Mouse (Mus musculus) embryonic facial prominence, embryonic 13.5 days (tissue): ENCODE measurements around the gene Cbx4. TPM values are rescaled to one million over a fixed set of nuclear protein-coding genes. Genes with fewer than 3 reads are reported as not detected.
"Not testable (repeated sequence)": the region's sequence is repeated elsewhere in the genome, so short reads cannot be mapped to it uniquely, and the experiment has no call there.

ENCODE experiments used
- ATAC-seq: fragments of 200-750 bp; cut with Nextera tagmentation; 2 replicates; pipeline ENCODE4 v1.8.0; 2017; ENCODE audit warnings: low read depth; ENCODE audit not compliant: insufficient number of reproducible peaks, insufficient read depth, low FRiP score, low TSS enrichment
- H3K27ac ChIP-seq: fragments of 300-500 bp; sonication (generic); 2 replicates; pipeline ENCODE4 v1.5.1; 2015; ENCODE audit warnings: moderate library complexity, mild to moderate bottlenecking, inconsistent platforms
- H3K27me3 ChIP-seq: fragments of 300-500 bp; sonication (generic); 2 replicates; pipeline ENCODE4 v1.6.1; 2015; ENCODE audit warnings: mild to moderate bottlenecking, inconsistent platforms
- H3K36me3 ChIP-seq: fragments of 300-500 bp; sonication (generic); 2 replicates; pipeline ENCODE4 v1.6.1; 2015; ENCODE audit warnings: mild to moderate bottlenecking, inconsistent platforms
- H3K4me1 ChIP-seq: fragments of 300-500 bp; sonication (generic); 2 replicates; pipeline ENCODE4 v1.6.1; 2015; ENCODE audit warnings: inconsistent platforms
- H3K4me2 ChIP-seq: fragments of 300-500 bp; sonication (generic); 2 replicates; pipeline ENCODE4 v1.6.1; 2015; ENCODE audit warnings: moderate library complexity, mild to moderate bottlenecking, inconsistent platforms
- H3K4me3 ChIP-seq: fragments of 300-500 bp; sonication (generic); 2 replicates; pipeline ENCODE4 v1.5.1; 2015; ENCODE audit warnings: mild to moderate bottlenecking, inconsistent platforms
- H3K9ac ChIP-seq: fragments of 300-500 bp; sonication (generic); 2 replicates; pipeline ENCODE4 v1.6.1; 2015; ENCODE audit warnings: mild to moderate bottlenecking, inconsistent platforms
- H3K9me3 ChIP-seq: fragments of 300-500 bp; sonication (generic); 2 replicates; pipeline ENCODE4 v1.6.1; 2016; ENCODE audit warnings: inconsistent platforms
- WGBS: fragments of 180-500 bp; shearing (Covaris S2); methylation state at CpG from one replicate; pipeline ENCODE4 v1.1.7; 2015; ENCODE audit warnings: mixed read lengths; 5-methylcytosine and 5-hydroxymethylcytosine counted together
- polyA plus RNA-seq: library from polyadenylated mRNA; unstranded; fragments of >200 nt; fragmentation: Nextera tagmentation; extraction: Ambion mirVana; gene quantifications from 2 replicates; pipeline ENCODE4 v1.2.1, GENCODE M21; 2015

Gene Cbx4
- polyA plus RNA-seq, 1 experiment from 2014 or later, result 14.4 TPM

DNA sequence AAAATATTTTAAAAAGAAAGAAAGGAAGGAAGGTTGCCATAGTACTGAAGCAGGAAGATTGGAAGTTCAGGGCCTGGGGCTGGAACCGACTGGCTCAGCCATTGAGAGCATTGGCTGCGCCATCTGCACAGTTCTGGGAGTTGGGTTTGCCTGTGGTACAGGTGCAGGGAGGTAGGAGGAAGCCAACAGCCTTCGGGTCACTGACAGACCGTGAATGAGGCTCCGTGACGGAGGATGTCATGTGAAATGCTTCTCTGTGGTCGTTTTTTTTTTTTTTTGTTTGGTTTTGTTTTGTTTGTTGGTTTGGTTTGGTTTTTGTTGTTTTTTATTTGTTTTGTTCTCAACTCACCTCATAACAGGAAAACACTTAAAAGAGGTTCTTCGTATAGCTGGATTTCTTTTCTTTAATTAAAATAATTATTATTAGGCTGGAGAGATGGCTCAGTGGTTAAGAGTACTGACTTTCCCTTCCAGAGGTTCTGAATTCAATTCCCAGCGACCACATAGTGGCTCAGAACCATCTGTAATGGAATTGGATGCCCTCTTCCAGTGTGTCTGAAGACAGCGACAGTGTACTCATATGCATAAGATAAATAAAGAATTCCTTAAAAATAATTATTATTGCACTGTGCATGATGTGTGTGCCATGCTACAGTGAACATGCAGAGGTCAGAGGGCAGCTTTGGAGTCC lies 22.7 kb upstream of the Cbx4 start:
- H3K27ac ChIP-seq, result no peak overlapping the region
- H3K36me3 ChIP-seq, result no peaks in the 10 kb centered on the region
- no peak overlapping the region for H3K9ac ChIP-seq
- H3K4me1 ChIP-seq, result peaks cover 14% of the 10 kb centered on the region
- no peak overlapping the region for H3K4me2 ChIP-seq
- no peak overlapping the region for H3K4me3 ChIP-seq
- 0 out of 2 replicates have a peak, but pooled peaks cover 4% of the 10 kb centered on the region for H3K9me3 ChIP-seq
- 75% methylated on average over 10 of the region's 10 CpGs for WGBS
- no peak for ATAC-seq
- H3K27me3 ChIP-seq, result peaks cover 3% of the 10 kb centered on the region; the same call in 1 of the 2 replicates

DNA sequence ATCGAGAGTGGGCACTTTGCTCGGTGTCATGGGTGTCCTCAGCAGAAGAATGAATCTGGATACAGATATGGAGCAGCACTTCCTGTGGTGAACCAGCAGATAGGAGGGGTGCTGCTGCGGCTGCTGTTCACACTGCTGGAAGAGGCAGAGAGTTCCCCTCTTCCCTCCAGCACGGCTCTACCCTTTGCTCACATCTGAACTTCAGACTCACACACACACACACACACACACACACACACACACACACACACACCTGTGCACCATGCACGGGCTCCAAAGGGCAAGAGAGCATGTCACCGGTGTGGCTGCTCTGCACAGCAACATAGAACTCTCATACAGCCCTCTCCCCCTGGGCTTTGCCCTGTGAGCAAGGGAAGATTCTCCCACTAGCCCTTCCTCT lies 20.3 kb upstream of the Cbx4 start:
- Histone ChIP-seq H3K36me3 (no peaks in the 10 kb centered on the region), H3K27me3 (peaks cover 3% of the 10 kb centered on the region; the same call in 1 of the 2 replicates), H3K4me2 (no peak overlapping the region; the same call in 1 of the 2 replicates), H3K4me1 (peaks cover 14% of the 10 kb centered on the region), H3K27ac (no peak overlapping the region), H3K4me3 (no peak overlapping the region), H3K9ac (no peak overlapping the region), H3K9me3 (0 out of 2 replicates have a peak, but pooled peaks cover 4% of the 10 kb centered on the region)
- 42% methylated on average over 6 of the region's 6 CpGs for WGBS
- ATAC-seq, result no peak

DNA sequence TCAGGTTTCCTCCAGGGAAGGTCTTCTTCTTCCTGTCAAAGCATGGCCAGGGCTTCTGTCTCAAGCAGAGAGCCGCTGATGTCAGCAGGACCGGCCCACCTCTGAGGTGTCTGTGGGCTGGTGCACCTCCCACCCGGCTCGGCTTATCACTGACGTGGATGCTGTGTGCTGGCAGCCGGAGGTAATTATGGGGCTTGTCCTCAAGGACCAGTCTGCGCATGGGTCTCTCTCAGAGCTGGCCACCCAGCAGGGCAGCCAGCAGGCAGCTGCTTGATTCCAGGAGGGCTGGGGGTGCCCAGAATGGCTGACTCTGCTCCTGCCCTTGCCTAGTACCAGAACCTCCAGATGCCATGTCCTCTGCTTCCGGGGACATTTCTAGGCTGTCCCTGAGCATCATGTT lies 19.7 kb upstream of the Cbx4 start:
- Histone ChIP-seq H3K4me1 (peaks cover 14% of the 10 kb centered on the region), H3K27me3 (peaks cover 3% of the 10 kb centered on the region; the same call in 1 of the 2 replicates), H3K9me3 (0 out of 2 replicates have a peak, but pooled peaks cover 4% of the 10 kb centered on the region), H3K27ac (0 out of 2 replicates have a peak overlapping the region, but pooled peaks have one; percentile 11), H3K9ac (0 out of 2 replicates have a peak overlapping the region, but pooled peaks have one; percentile 17), H3K36me3 (no peaks in the 10 kb centered on the region), H3K4me2 (peak overlapping the region; percentile 31), H3K4me3 (no peak overlapping the region)
- 30% methylated on average over 8 of the region's 8 CpGs for WGBS
- no peak for ATAC-seq

DNA sequence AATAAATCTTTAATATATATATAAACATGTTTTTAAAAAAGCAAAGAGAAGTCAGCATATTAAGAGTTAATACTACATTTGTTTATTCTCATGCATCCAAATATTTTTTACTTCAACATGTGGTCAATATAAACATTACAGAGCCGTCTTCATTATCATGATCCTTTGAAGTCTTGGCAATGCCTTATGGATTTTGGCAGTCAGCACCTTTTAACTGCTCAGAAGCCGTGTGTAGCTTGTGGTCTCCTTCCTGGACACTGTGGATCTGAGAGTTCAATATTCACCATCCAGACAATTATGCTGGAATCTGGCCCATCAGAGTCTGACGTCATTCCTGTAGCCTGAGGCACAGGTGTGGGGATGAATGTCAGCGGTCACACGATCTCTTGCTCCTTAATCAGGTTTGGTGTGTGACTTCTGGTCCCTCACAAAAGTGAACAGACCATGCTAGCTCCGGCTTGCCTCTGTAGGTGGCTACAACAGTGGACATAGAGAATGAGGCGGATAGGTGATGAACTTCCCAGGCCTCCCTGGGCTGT lies 19.1 kb upstream of the Cbx4 start:
- ATAC-seq, result no peak
- Histone ChIP-seq H3K9ac (no peak overlapping the region), H3K4me1 (peaks cover 14% of the 10 kb centered on the region), H3K36me3 (no peaks in the 10 kb centered on the region), H3K4me3 (no peak overlapping the region), H3K4me2 (no peak overlapping the region), H3K27ac (no peak overlapping the region), H3K27me3 (peaks cover 3% of the 10 kb centered on the region; the same call in 1 of the 2 replicates), H3K9me3 (no peaks in the 10 kb centered on the region)
- 41% methylated on average over 7 of the region's 7 CpGs for WGBS

DNA sequence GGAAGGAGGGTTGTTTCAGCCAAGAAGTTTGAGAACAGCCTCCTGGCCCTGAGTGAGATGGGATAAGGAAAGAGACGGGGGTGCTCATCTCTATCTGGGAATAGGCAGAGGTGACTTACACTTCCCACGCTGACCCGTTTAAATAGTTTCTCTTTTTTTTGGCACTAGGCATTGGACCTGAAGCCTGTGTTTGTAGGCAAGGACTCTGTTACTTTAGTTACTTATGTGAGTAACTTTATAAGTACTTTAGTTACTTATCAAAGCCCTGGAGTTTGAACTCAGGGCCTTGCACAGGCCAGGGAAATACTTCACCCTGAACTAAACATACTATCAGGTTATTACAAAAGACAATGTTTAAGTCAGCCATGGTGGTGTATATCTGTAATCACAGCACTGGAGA lies 18.0 kb upstream of the Cbx4 start:
- Histone ChIP-seq H3K9ac (no peak overlapping the region), H3K27me3 (0 out of 2 replicates have a peak, but pooled peaks cover 3% of the 10 kb centered on the region), H3K27ac (no peak overlapping the region), H3K4me2 (no peak overlapping the region), H3K36me3 (no peaks in the 10 kb centered on the region), H3K4me1 (peaks cover 14% of the 10 kb centered on the region), H3K4me3 (no peak overlapping the region), H3K9me3 (no peaks in the 10 kb centered on the region)
- ATAC-seq, result no peak
- WGBS, result 75% methylated on average over 3 of the region's 3 CpGs

DNA sequence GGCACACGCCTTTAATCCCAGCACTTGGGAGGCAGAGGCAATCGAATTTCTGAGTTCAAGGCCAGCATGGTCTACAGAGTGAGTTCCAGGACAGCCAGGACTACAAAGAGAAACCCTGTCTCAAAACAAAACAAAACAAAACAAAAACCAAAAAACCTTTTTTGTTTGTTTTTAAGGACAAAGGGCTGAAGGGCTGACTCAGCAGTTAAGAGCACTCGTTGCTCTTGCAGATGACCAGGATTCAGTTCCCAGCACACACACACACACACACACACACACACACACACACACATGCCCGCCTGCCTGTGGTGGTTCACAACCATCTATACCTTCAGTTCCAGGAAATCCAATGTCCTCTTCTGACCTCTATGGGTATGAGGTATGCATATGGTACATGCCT lies 14.3 kb upstream of the Cbx4 start:
- H3K9ac ChIP-seq, ATAC-seq, H3K4me2 ChIP-seq, H3K4me3 ChIP-seq, H3K36me3 ChIP-seq, H3K9me3 ChIP-seq, H3K4me1 ChIP-seq, H3K27me3 ChIP-seq, H3K27ac ChIP-seq: not testable (repeated sequence)
- WGBS, result 69% methylated on average over 4 of the region's 4 CpGs

DNA sequence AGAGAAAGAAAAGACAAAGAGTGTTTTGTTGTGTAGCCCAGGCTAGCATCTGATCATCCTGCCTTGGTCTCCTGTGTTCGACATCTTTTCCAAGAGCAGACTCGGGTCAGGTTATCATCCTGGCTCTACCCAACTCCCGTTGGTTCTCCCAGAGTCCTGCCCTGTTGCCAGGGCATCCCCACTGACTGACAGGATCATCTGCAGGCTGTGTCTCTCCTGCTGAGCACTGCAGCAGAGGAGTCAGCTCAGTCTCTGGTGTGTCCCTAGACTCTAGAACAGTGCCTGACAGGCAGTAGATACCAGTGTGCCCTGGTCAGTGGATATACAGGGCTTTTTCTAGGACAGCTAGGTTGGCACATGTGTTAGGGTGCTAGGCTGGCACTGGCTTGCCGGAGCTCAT lies 12.2 kb upstream of the Cbx4 start:
- Histone ChIP-seq H3K4me3 (no peak overlapping the region), H3K27ac (no peak overlapping the region), H3K36me3 (no peaks in the 10 kb centered on the region), H3K9ac (no peak overlapping the region), H3K9me3 (no peaks in the 10 kb centered on the region), H3K4me1 (no peaks in the 10 kb centered on the region), H3K27me3 (peaks cover 7% of the 10 kb centered on the region), H3K4me2 (no peak overlapping the region)
- 63% methylated on average over 4 of the region's 4 CpGs for WGBS
- no peak for ATAC-seq

DNA sequence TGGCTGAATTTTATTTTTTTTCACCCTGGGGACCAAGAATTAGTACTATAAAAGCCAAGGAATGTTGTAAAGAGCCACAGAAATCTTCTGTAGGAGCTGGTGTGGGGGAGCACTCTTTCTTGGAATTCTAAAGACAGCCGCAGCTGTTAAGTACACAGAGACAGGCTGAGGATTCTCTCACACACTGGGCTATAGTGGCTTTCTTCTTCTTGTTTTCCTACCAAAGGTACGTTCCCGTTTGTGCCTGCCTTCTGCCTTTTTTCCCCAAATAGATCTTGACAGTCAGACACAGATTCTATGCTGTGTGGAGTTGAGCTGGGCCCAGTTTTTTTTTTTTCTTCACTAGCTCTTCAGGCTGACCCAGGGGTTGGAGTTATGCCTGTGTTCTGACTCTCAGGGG lies 9.4 kb upstream of the Cbx4 start:
- WGBS, result 44% methylated on average over 3 of the region's 3 CpGs
- ATAC-seq, result no peak
- H3K4me1 ChIP-seq, result peaks cover 11% of the 10 kb centered on the region
- no peak overlapping the region for H3K4me3 ChIP-seq
- no peak overlapping the region for H3K4me2 ChIP-seq
- peaks cover 10% of the 10 kb centered on the region for H3K27me3 ChIP-seq
- H3K9ac ChIP-seq, result no peak overlapping the region
- H3K36me3 ChIP-seq, result no peaks in the 10 kb centered on the region
- H3K27ac ChIP-seq, result no peak overlapping the region
- no peaks in the 10 kb centered on the region for H3K9me3 ChIP-seq

DNA sequence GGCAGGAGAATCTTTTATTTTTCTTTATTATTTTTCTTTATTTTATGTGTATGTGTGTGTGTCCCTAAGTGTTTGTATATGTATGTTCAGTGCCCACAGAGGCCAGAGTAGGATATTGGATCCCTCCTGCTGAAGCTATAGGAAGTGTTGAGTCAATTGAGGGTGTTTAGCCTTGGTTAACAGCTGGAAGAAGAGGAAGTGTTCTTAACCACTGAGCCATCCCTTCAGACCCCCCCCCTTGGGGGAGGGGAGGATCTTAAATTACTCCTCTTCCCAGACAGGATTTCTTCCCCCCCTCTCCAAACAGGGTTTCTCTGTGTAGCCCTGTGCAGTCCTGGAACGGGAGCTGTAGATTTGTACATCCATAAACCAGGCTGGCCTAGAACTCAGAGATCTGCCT lies 7.3 kb upstream of the Cbx4 start:
- no peak overlapping the region for H3K27ac ChIP-seq
- peaks cover 30% of the 10 kb centered on the region for H3K27me3 ChIP-seq
- 42% methylated on average over 1 of the region's 1 CpGs for WGBS
- peaks cover 32% of the 10 kb centered on the region for H3K4me1 ChIP-seq
- ATAC-seq, result no peak
- H3K4me3 ChIP-seq, result no peak overlapping the region
- H3K9me3 ChIP-seq, result no peaks in the 10 kb centered on the region
- no peak overlapping the region for H3K9ac ChIP-seq
- no peaks in the 10 kb centered on the region for H3K36me3 ChIP-seq
- H3K4me2 ChIP-seq, result no peak overlapping the region

DNA sequence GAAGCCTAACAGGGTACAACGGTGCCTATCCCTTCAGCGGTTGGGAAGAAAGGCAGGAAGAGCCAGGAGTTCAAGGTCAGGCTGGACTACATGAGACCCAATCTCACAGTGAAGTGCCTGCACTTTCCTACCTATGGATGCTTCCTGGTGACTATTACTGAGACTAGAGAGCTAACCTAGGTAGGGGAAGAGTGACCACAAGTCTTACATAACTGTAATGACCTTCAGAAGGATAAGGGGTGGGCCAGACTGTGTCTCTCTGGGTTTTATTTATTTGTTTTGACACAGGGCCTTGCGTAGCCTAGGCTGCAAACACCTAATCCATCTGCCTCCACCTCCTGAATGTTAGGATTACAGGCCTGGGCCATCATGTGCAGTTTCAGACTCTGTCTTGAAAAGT lies 6.3 kb upstream of the Cbx4 start:
- peaks cover 38% of the 10 kb centered on the region for H3K27me3 ChIP-seq
- no peak overlapping the region for H3K27ac ChIP-seq
- no peak for ATAC-seq
- 76% methylated on average over 3 of the region's 3 CpGs for WGBS
- no peaks in the 10 kb centered on the region for H3K36me3 ChIP-seq
- peaks cover 41% of the 10 kb centered on the region for H3K4me1 ChIP-seq
- no peak overlapping the region for H3K4me3 ChIP-seq
- H3K9me3 ChIP-seq, result no peaks in the 10 kb centered on the region
- H3K9ac ChIP-seq, result no peak overlapping the region
- no peak overlapping the region for H3K4me2 ChIP-seq

DNA sequence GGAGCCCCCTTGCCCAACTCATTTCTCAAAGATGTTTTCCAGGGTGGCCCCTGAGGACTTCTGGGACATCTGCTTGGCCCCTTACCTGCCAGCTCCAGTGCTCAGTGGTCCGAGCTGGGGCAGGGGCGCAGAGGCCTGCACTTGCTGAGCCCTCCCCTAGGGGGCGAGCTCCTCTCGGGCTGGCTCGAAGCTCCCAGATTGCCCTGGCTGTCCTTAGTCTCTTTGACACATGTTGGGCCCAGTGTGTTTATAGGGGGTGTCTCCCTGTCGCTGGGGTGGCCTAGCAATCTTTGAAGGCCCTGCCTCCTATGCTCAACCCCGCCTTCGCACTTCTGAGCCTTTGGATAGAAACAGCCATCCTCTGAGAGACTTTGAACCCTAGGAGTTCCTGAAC lies 5.6 kb upstream of the Cbx4 start:
- Histone ChIP-seq H3K4me1 (peaks cover 47% of the 10 kb centered on the region), H3K9me3 (no peaks in the 10 kb centered on the region), H3K36me3 (no peaks in the 10 kb centered on the region), H3K4me3 (peak overlapping the region; percentile 54), H3K27me3 (peaks cover 45% of the 10 kb centered on the region), H3K9ac (peak overlapping the region; percentile 77; the same call in 1 of the 2 replicates), H3K27ac (no peak overlapping the region), H3K4me2 (peak overlapping the region; percentile 91)
- WGBS, result 10% methylated on average over 8 of the region's 8 CpGs
- no peak for ATAC-seq

DNA sequence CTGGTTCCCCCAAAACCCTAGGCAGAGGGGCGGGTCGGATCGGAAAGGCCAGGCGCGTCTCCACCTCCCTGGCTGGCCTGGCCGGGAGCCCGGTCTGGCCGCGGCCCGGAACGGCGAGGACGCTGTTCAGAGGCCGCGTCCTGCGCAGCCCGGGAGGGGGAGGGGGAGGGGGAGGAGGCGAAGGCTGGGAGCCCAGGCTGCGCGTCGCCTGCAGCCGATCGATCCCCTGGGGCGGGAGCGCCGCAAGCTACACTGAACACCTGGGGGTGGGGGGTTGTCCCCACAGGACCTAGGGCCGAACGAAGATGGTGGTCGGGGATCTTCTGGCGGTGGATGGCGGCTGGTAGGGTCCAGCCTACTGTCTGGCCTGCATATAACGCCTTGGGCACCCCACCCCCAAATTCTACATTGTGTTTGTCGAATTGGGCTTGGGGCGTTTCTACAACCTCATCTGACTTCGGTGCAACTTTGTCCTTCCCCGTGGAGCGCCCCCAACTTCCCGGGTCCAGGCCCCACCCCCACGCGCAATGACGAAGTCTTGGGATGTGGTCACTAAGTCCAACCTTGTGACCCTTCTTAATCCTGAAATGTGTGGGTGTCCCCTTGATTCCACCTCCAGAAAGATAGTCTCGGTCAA lies 5.1 kb upstream of the Cbx4 start:
- Histone ChIP-seq H3K4me3 (peak overlapping the region; percentile 54), H3K4me2 (peak overlapping the region; percentile 91), H3K27me3 (peaks cover 48% of the 10 kb centered on the region), H3K9me3 (no peaks in the 10 kb centered on the region), H3K9ac (peak overlapping the region; percentile 77), H3K27ac (peak overlapping the region; percentile 28; the same call in 1 of the 2 replicates), H3K4me1 (peaks cover 50% of the 10 kb centered on the region), H3K36me3 (no peaks in the 10 kb centered on the region)
- WGBS, result 1% methylated on average over 30 of the region's 42 CpGs
- peak; percentile 23; the same call in 1 of the 2 replicates for ATAC-seq
